Mouse (Mus musculus): ENCODE measurements around the gene Fam129a.

GRCm38 (mm10) chr1:151544581-151544980 lies 26.4 kb upstream of the Fam129a start:
- no peak for TF ChIP-seq CTCF (IDR thresholded peaks at IDR 0.05)
- TF ChIP-seq EP300 (IDR thresholded peaks at IDR 0.05) = no peak

Data from lung, postnatal 0 days (tissue).